Mouse (Mus musculus): ENCODE data around the gene Rnase9.

GRCm38 (mm10) chr14:51081035-51081434, 39.4 kb upstream of the Rnase9 start:
- TF ChIP-seq CTCF (conservative IDR thresholded peaks at IDR 0.05; ENCODE audit: low read length) (no peak), NANOG (IDR thresholded peaks at IDR 0.05; ENCODE audit: borderline replicate concordance, low read length) (no peak), POU5F1 (IDR thresholded peaks at IDR 0.05; ENCODE audit: borderline replicate concordance, low read length) (no peak)

Measured in E14TG2a.4 (cell line).